Mouse (Mus musculus) brain, embryonic 14.5 days (tissue): Measurements from ENCODE around the gene 4930438A08Rik.

Source experiments
- CTCF ChIP-seq: fragments of 200-500 bp; IDR thresholded peaks from 2 replicates; pipeline ENCODE4 v1.5.1; 2012; ENCODE audit warnings: inconsistent platforms, mild to moderate bottlenecking, moderate library complexity, borderline replicate concordance; ENCODE audit not compliant: insufficient read depth, insufficient read length; ENCODE audit errors: extremely low read depth
- POLR2A ChIP-seq: fragments of 200-500 bp; IDR thresholded peaks from 2 replicates; pipeline ENCODE4 v1.6.1; 2012; ENCODE audit warnings: mild to moderate bottlenecking, inconsistent platforms, borderline replicate concordance; ENCODE audit not compliant: poor library complexity, insufficient read depth, insufficient read length, severe bottlenecking; ENCODE audit errors: extremely low read depth

DNA sequence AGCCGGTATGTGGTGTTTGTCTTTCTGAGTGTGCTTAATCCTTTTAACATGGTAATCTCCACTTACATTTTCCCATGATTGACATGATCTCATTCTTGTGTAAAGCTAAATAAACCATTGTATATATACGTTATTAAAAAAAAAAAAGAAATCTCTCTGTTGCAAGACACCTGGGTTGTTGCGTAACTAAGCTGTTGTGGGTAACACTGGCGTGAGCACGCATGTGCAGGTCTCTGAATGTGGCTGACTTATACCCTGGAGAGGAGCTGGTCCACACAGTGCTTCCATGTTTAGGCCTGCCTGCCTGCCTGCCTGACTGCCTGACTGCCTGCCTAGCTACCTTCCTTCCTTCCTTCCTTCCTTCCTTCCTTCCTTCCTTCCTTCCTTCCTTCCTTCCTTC lies 24.0 kb upstream of the 4930438A08Rik start:
- TF ChIP-seq CTCF, result no peak
- TF ChIP-seq POLR2A, result no peak
